Mouse (Mus musculus) liver, embryonic 14.5 days (tissue): ENCODE results near the gene Arpc4.

Source experiments
- CTCF ChIP-seq: IDR thresholded peaks from 2 replicates; pipeline ENCODE4 v1.5.1; 2016; ENCODE audit warnings: antibody characterized with exemption, low read depth, control low read depth
- EP300 ChIP-seq: IDR thresholded peaks from 2 replicates; pipeline ENCODE4 v1.6.1; 2016; ENCODE audit warnings: antibody characterized with exemption, low read depth

DNA sequence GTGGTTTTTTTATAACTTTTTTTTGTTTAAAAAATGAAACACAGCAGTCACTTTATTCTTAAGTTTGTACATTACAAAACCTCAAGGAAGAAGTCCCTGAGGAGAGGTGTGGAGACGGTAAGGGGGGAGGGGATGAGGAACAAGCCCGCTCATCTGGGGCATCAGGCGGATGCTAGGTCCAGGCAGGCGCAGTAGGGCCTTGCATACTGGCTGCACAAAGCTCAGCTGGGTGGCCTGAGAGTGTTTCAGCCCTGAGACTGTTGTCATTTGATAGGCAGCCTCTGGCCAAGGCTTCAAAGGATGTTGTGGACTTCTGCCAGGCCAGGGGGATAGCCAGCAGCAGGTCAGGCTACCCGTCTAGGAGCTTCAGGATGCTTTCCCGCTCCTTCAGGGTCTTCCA, 11.3 kb upstream of the Arpc4 start:
- TF ChIP-seq CTCF (no peak), EP300 (no peak)
